Mouse (Mus musculus) embryonic facial prominence, embryonic 11.5 days (tissue): ENCODE data around the gene Marveld1. TPM values are rescaled to one million over a fixed set of nuclear protein-coding genes. Genes with fewer than 3 reads are reported as not detected.

Experiments
- ATAC-seq: fragments of 200-750 bp; cut with Nextera tagmentation; replicated peaks from 2 replicates; pipeline ENCODE4 v1.8.0; 2017; ENCODE audit warnings: low read depth; ENCODE audit not compliant: insufficient number of reproducible peaks, low FRiP score, low TSS enrichment
- DNase-seq: peaks from one replicate; pipeline ENCODE4 v3.0.0-alpha.2; 2015; ENCODE audit warnings: low spot score
- H3K27ac ChIP-seq: fragments of 300-500 bp; sonication (generic); replicated peaks from 2 replicates; pipeline ENCODE4 v1.5.1; 2014; ENCODE audit warnings: mild to moderate bottlenecking, low read depth, low read length, control low read depth
- H3K27me3 ChIP-seq: fragments of 300-500 bp; sonication (generic); 2 replicates; pipeline ENCODE4 v1.6.1; 2014; ENCODE audit warnings: mild to moderate bottlenecking, low read length, moderate library complexity, mixed read lengths; ENCODE audit not compliant: control insufficient read depth, insufficient read depth
- H3K36me3 ChIP-seq: fragments of 300-500 bp; sonication (generic); replicated peaks from 2 replicates; pipeline ENCODE4 v1.6.1; 2014; ENCODE audit warnings: low read depth, mild to moderate bottlenecking, low read length, moderate library complexity, mixed read lengths; ENCODE audit not compliant: control insufficient read depth, insufficient read depth
- H3K4me1 ChIP-seq: fragments of 300-500 bp; sonication (generic); 2 replicates; pipeline ENCODE4 v1.6.1; 2014; ENCODE audit warnings: low read length, mixed read lengths; ENCODE audit not compliant: control insufficient read depth, insufficient read depth
- H3K4me2 ChIP-seq: fragments of 300-500 bp; sonication (generic); 2 replicates; pipeline ENCODE4 v1.6.1; 2014; ENCODE audit warnings: low read depth, mild to moderate bottlenecking, control low read depth, low read length, moderate library complexity
- H3K4me3 ChIP-seq: fragments of 300-500 bp; sonication (generic); 2 replicates; pipeline ENCODE4 v1.5.1; 2014; ENCODE audit warnings: low read depth, low read length, control low read depth
- H3K9ac ChIP-seq: fragments of 300-500 bp; sonication (generic); replicated peaks from 2 replicates; pipeline ENCODE4 v1.6.1; 2014; ENCODE audit warnings: mild to moderate bottlenecking, control low read depth, low read length
- H3K9me3 ChIP-seq: fragments of 300-500 bp; sonication (generic); replicated peaks from 2 replicates; pipeline ENCODE4 v1.6.1; 2016; ENCODE audit warnings: mild to moderate bottlenecking, low read length, inconsistent platforms, mixed read lengths; ENCODE audit not compliant: control insufficient read depth
- WGBS: fragments of 180-500 bp; shearing (Covaris S2); extraction: QIAGEN DNeasy Blood & Tissue Kit; methylation state at CpG from one replicate; pipeline ENCODE4 v1.1.7; 2014; 5-methylcytosine and 5-hydroxymethylcytosine counted together
- polyA plus RNA-seq: library from polyadenylated mRNA; unstranded; fragments of >200 nt; fragmentation: Nextera tagmentation; extraction: Ambion mirVana; gene quantifications from 2 replicates; pipeline ENCODE4 v1.2.1, GENCODE M21; 2014

Gene Marveld1
- polyA plus RNA-seq, 1 experiment from 2014 or later: 16.6 TPM

DNA sequence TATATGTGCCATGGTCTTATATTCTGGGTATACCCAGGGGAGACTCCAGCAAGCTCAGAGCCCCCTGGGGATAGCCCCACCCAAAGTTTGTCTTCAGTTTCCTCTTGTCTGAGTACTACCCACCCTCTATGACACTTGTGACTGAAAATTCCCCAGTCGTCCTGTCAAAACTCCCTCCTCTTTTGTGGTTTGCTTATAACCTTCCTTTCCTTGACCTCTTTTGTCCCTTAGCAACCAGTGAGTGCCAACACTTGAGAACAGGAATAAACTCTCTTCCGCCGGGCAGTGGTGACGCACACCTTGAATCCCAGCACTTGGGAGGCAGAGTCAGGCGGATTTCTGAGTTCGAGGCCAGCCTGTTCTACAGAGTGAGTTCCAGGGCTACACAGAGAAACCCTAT lies 3.1 kb upstream of the Marveld1 start:
- Histone ChIP-seq H3K27me3 (no peaks in the 10 kb centered on the region), H3K27ac (no peak overlapping the region), H3K4me1 (no peaks in the 10 kb centered on the region), H3K9ac (no peak overlapping the region), H3K36me3 (no peaks in the 10 kb centered on the region), H3K4me2 (no peak overlapping the region), H3K4me3 (no peak overlapping the region), H3K9me3 (no peaks in the 10 kb centered on the region)
- ATAC-seq: no peak
- DNase-seq: no peak
- 56% methylated on average over 6 of the region's 6 CpGs for WGBS

GRCm38 (mm10) chr19:42144541-42145167 lies 2.5 kb upstream of the Marveld1 start:
- Histone ChIP-seq H3K4me3 (no peak overlapping the region), H3K27me3 (no peaks in the 10 kb centered on the region), H3K27ac (no peak overlapping the region), H3K9me3 (no peaks in the 10 kb centered on the region), H3K9ac (no peak overlapping the region), H3K36me3 (no peaks in the 10 kb centered on the region), H3K4me1 (no peaks in the 10 kb centered on the region), H3K4me2 (no peak overlapping the region)
- ATAC-seq (no peak), DNase-seq (peak; percentile 90)
- WGBS: 31% methylated on average over 8 of the region's 8 CpGs

- Histone ChIP-seq H3K4me2 (no peak overlapping the region), H3K4me3 (no peak overlapping the region), H3K27ac (no peak overlapping the region), H3K4me1 (no peaks in the 10 kb centered on the region), H3K36me3 (no peaks in the 10 kb centered on the region), H3K9me3 (no peaks in the 10 kb centered on the region), H3K9ac (no peak overlapping the region), H3K27me3 (no peaks in the 10 kb centered on the region)
- WGBS: 68% methylated on average over 4 of the region's 4 CpGs
- ATAC-seq (no peak), DNase-seq (no peak)
These were observed 2.0 kb upstream of the Marveld1 start for GRCm38 (mm10) chr19:42145210-42145609.

GRCm38 (mm10) chr19:42145731-42146130 lies 1.5 kb upstream of the Marveld1 start:
- Histone ChIP-seq H3K4me2 (no peak overlapping the region), H3K4me3 (no peak overlapping the region), H3K4me1 (no peaks in the 10 kb centered on the region), H3K36me3 (no peaks in the 10 kb centered on the region), H3K9me3 (no peaks in the 10 kb centered on the region), H3K27ac (no peak overlapping the region), H3K27me3 (no peaks in the 10 kb centered on the region), H3K9ac (no peak overlapping the region)
- ATAC-seq: no peak
- 94% methylated on average over 2 of the region's 2 CpGs for WGBS
- no peak for DNase-seq

DNA sequence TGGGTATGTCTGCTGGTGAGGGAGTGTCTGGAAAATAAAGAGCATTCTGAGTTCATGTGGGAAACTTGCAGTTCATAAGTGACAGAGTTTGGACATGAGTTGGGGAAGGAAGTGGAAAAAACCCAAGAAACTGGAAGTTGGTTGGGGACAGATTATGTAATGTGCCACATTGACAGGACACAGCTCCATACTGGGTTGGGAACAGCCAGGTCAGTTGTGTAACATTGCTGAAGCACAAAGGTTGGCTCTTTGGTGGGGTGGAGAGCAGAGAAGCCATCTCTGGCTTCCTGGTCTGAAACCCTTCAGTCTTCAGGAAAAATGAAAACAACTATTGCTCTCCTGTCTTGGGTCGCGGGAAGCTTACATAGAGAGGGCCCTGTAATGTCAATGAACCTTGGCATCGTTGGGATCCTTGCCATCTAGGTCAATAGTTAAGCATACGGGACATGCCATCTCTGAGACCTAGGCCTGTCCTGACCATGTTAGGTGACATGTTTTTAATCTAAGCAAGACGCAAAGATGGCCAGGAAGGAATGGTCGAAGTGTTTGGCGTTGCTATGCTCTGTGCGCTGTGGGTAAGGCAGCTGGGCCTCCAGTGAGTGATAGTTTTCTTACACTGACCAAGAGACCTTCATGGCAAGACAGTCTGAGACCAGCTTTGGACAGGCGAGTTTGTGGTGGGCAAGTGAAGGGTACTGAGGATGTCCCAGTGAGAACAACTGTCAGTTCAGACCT lies 757 bp upstream of the Marveld1 start:
- ATAC-seq: no peak
- H3K4me2 ChIP-seq: no peak overlapping the region
- no peak for DNase-seq
- no peaks in the 10 kb centered on the region for H3K4me1 ChIP-seq
- peak overlapping the region; percentile 77 for H3K9ac ChIP-seq
- no peaks in the 10 kb centered on the region for H3K27me3 ChIP-seq
- H3K4me3 ChIP-seq: no peak overlapping the region
- WGBS: 88% methylated on average over 9 of the region's 9 CpGs
- no peaks in the 10 kb centered on the region for H3K36me3 ChIP-seq
- H3K9me3 ChIP-seq: no peaks in the 10 kb centered on the region
- H3K27ac ChIP-seq: peak overlapping the region; percentile 6; the same call in 1 of the 2 replicates

GRCm38 (mm10) chr19:42147769-42148568 lies 769 bp downstream of the Marveld1 start:
- 0 out of 2 replicates have a peak, but pooled peaks have one; percentile 14 for ATAC-seq
- H3K9ac ChIP-seq: peak overlapping the region; percentile 77
- peak overlapping the region; percentile 52 for H3K27ac ChIP-seq
- no peaks in the 10 kb centered on the region for H3K36me3 ChIP-seq
- H3K27me3 ChIP-seq: no peaks in the 10 kb centered on the region; the same call in 1 of the 2 replicates
- no peaks in the 10 kb centered on the region for H3K4me1 ChIP-seq
- whole genome bisulfite sequencing: under 1% methylated on average over 63 of the region's 63 CpGs
- H3K4me3 ChIP-seq: peak overlapping the region; percentile 64
- DNase-seq: peak; percentile 72
- H3K9me3 ChIP-seq: no peaks in the 10 kb centered on the region
- H3K4me2 ChIP-seq: peak overlapping the region; percentile 74

GRCm38 (mm10) chr19:42148569-42148860 lies 1.3 kb downstream of the Marveld1 start:
- 13% methylated on average over 7 of the region's 7 CpGs for WGBS
- Histone ChIP-seq H3K9me3 (no peaks in the 10 kb centered on the region), H3K36me3 (no peaks in the 10 kb centered on the region), H3K27ac (no peak overlapping the region), H3K4me3 (peak overlapping the region; percentile 64), H3K4me2 (peak overlapping the region; percentile 74), H3K27me3 (no peaks in the 10 kb centered on the region; the same call in 1 of the 2 replicates), H3K9ac (peak overlapping the region; percentile 77), H3K4me1 (no peaks in the 10 kb centered on the region)
- ATAC-seq (0 out of 2 replicates have a peak, but pooled peaks have one; percentile 11), DNase-seq (no peak)

DNA sequence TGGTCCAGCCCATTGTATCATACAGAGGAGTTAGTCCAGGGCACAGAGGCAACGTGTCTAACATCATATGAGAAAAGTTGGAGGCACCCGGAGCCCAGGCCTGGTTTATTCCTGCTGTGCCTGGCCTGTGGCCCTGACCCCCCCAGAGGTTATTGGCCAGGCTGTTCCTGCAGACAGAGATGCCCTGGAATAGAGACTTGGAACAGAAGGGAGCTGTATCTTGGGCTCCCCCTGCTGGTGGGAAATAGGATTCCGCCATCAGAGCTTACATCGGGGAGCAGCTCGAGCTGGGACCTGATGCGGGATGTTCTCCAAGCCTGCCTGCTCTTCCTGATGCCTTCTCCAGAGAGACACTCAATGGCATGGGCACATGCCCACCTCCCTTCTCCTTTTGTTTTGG lies 4.8 kb downstream of the Marveld1 start:
- Histone ChIP-seq H3K27ac (no peak overlapping the region), H3K9ac (no peak overlapping the region), H3K4me1 (no peaks in the 10 kb centered on the region), H3K27me3 (no peaks in the 10 kb centered on the region; the same call in 1 of the 2 replicates), H3K9me3 (no peaks in the 10 kb centered on the region), H3K4me3 (no peak overlapping the region), H3K36me3 (no peaks in the 10 kb centered on the region), H3K4me2 (no peak overlapping the region)
- DNase-seq: peak; percentile 89
- ATAC-seq: no peak
- WGBS: 4% methylated on average over 6 of the region's 6 CpGs
